Mouse (Mus musculus) midbrain, embryonic 11.5 days (tissue): Measurements from ENCODE around the gene Nckap1l. TPM values are rescaled to one million over a fixed set of nuclear protein-coding genes. Genes with fewer than 3 reads are reported as not detected.

Experiments used
- ATAC-seq: fragments of 200-750 bp; cut with Nextera tagmentation; 2 replicates; pipeline ENCODE4 v1.8.0; 2017; ENCODE audit warnings: moderate TSS enrichment, moderate library complexity; ENCODE audit not compliant: low FRiP score
- DNase-seq: peaks from one replicate; pipeline ENCODE4 v3.0.0; 2015; ENCODE audit warnings: low spot score; ENCODE audit errors: missing footprints
- H3K27ac ChIP-seq: fragments of 300-500 bp; sonication (generic); 2 replicates; pipeline ENCODE4 v1.5.1; 2014; ENCODE audit warnings: low read depth, low read length
- H3K27me3 ChIP-seq: fragments of 300-500 bp; sonication (generic); 2 replicates; pipeline ENCODE4 v1.6.1; 2014; ENCODE audit warnings: mild to moderate bottlenecking, low read length, moderate library complexity, mixed read lengths; ENCODE audit not compliant: control insufficient read depth, insufficient read depth
- H3K36me3 ChIP-seq: fragments of 300-500 bp; sonication (generic); 2 replicates; pipeline ENCODE4 v1.6.1; 2014; ENCODE audit warnings: mild to moderate bottlenecking, low read length, moderate library complexity, mixed read lengths; ENCODE audit not compliant: control insufficient read depth, insufficient read depth
- H3K4me1 ChIP-seq: fragments of 300-500 bp; sonication (generic); 2 replicates; pipeline ENCODE4 v1.6.1; 2014; ENCODE audit warnings: low read length; ENCODE audit not compliant: control insufficient read depth, insufficient read depth
- H3K4me2 ChIP-seq: fragments of 300-500 bp; sonication (generic); 2 replicates; pipeline ENCODE4 v1.6.1; 2014; ENCODE audit warnings: mild to moderate bottlenecking, moderate library complexity
- H3K4me3 ChIP-seq: fragments of 300-500 bp; sonication (generic); 2 replicates; pipeline ENCODE4 v1.5.1; 2014; ENCODE audit warnings: low read depth, low read length
- H3K9ac ChIP-seq: fragments of 300-500 bp; sonication (generic); 2 replicates; pipeline ENCODE4 v1.6.1; 2014; ENCODE audit warnings: low read length
- H3K9me3 ChIP-seq: fragments of 300-500 bp; sonication (generic); 2 replicates; pipeline ENCODE4 v1.6.1; 2016; ENCODE audit warnings: low read length; ENCODE audit not compliant: control insufficient read depth
- WGBS: fragments of 180-500 bp; shearing (Covaris S2); extraction: QIAGEN DNeasy Blood & Tissue Kit; methylation state at CpG from one replicate; pipeline ENCODE4 v1.1.7; 2014; 5-methylcytosine and 5-hydroxymethylcytosine counted together
- polyA plus RNA-seq: library from polyadenylated mRNA; unstranded; fragments of >200 nt; fragmentation: Nextera tagmentation; extraction: Ambion mirVana; gene quantifications from 2 replicates; pipeline ENCODE4 v1.2.1, GENCODE M21; 2014

The Nckap1l gene
- polyA plus RNA-seq, 1 experiment from 2014 or later = 2.7 TPM

GRCm38 (mm10) chr15:103523156-103523555 is 69.6 kb downstream of the Nckap1l start:
- H3K36me3 ChIP-seq = peaks cover 10% of the 10 kb centered on the region
- H3K9ac ChIP-seq = no peak overlapping the region
- 41% methylated on average over 3 of the region's 3 CpGs for WGBS
- no peak overlapping the region for H3K4me3 ChIP-seq
- H3K27ac ChIP-seq = no peak overlapping the region; the same call in 1 of the 2 replicates
- no peaks in the 10 kb centered on the region for H3K9me3 ChIP-seq
- DNase-seq (no peak), ATAC-seq (no peak)
- no peak overlapping the region for H3K4me2 ChIP-seq
- H3K27me3 ChIP-seq = no peaks in the 10 kb centered on the region
- H3K4me1 ChIP-seq = peaks cover 40% of the 10 kb centered on the region

DNA sequence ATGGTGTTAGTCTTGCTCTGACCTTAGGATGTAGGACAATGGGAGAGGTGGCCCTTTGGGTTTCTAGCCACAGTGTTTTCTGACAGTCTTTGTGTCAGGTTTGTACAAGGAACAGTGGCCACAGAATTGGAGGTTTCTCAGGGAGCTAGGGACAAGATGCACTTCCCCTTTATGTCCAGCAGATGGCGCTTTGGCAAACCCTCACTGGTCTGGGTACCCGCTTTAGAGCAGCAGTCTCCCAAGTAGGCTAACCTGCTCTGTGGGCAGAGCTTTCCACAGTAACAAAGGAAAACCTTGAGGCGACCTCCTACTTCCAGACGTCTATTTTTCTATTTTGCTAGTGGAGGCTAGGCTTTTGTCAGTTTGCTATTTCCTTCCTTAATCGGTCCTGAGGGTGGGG is 76.8 kb downstream of the Nckap1l start:
- Histone ChIP-seq H3K27me3 (no peaks in the 10 kb centered on the region), H3K36me3 (peaks cover 6% of the 10 kb centered on the region), H3K27ac (peak overlapping the region; percentile 4; the same call in 1 of the 2 replicates), H3K4me1 (no peaks in the 10 kb centered on the region), H3K9ac (no peak overlapping the region), H3K4me2 (no peak overlapping the region), H3K9me3 (no peaks in the 10 kb centered on the region), H3K4me3 (no peak overlapping the region)
- ATAC-seq (peak; percentile 84), DNase-seq (peak; percentile 96)
- WGBS = 7% methylated on average over 5 of the region's 5 CpGs

GRCm38 (mm10) chr15:103534054-103534620 is 80.5 kb downstream of the Nckap1l start:
- H3K4me1 ChIP-seq = peaks cover 14% of the 10 kb centered on the region
- no peak for DNase-seq

DNA sequence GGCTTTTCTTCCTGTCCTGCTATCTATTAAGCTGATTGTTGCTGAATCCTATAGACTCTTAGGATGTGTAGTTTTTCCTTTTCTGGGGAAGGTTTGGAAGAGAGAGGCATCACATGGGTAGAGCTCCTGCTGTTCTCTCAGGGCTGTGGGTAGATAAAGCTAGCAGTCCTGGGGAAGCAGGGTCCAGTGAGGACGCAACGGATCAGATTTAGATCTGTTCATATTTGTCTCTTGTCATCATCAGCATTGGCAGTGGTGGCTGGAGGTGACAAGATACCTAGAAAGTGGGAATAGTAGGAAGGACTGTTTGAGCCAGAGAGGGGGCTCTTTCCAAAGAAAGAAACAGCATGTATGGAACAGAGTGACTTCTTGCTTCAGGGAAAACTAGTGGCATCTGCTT is 81.4 kb downstream of the Nckap1l start:
- H3K4me2 ChIP-seq = no peak overlapping the region
- 82% methylated on average over 2 of the region's 2 CpGs for WGBS

More at GRCm38 (mm10) chr15:103534054-103534620, 80.5 kb downstream of the Nckap1l start:
- no peak overlapping the region for H3K27ac ChIP-seq
- 85% methylated on average over 7 of the region's 7 CpGs for WGBS
- H3K36me3 ChIP-seq = no peaks in the 10 kb centered on the region
- no peak for ATAC-seq
- H3K9ac ChIP-seq = no peak overlapping the region
- H3K9me3 ChIP-seq = no peaks in the 10 kb centered on the region
- no peak overlapping the region for H3K4me3 ChIP-seq
- H3K27me3 ChIP-seq = no peaks in the 10 kb centered on the region
- H3K4me2 ChIP-seq = no peak overlapping the region

DNA sequence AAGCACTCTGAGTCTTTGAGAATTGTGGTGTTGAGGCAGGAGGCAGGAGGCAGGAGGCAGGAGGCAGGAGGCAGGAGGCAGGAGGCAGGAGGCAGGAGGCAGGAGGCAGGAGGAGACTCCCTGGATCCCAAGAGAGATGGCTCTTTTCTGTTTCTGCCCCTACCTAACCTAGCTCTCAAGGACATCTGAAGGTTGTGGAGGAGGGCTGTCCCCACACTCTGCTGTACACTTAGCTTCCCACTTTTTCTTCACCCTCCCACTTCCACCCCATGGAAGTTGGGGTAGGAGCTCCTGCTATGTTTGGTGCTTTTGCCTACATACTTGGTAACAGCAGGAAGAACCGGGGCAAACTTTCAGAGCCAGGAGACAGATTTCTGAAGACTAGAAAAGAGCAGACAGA is 82.2 kb downstream of the Nckap1l start:
- Histone ChIP-seq H3K27me3 (no peaks in the 10 kb centered on the region), H3K9me3 (no peaks in the 10 kb centered on the region), H3K36me3 (no peaks in the 10 kb centered on the region), H3K9ac (no peak overlapping the region), H3K4me3 (no peak overlapping the region), H3K4me2 (no peak overlapping the region), H3K4me1 (peaks cover 14% of the 10 kb centered on the region), H3K27ac (no peak overlapping the region)
- DNase-seq (no peak), ATAC-seq (no peak)
- WGBS = 64% methylated on average over 1 of the region's 1 CpGs

More for the DNA sequence above, 81.4 kb downstream of the Nckap1l start:
- no peak for DNase-seq
- no peak overlapping the region for H3K27ac ChIP-seq
- H3K9ac ChIP-seq = no peak overlapping the region
- no peak for ATAC-seq
- H3K4me3 ChIP-seq = no peak overlapping the region
- no peaks in the 10 kb centered on the region for H3K27me3 ChIP-seq
- no peaks in the 10 kb centered on the region for H3K36me3 ChIP-seq
- peaks cover 14% of the 10 kb centered on the region for H3K4me1 ChIP-seq
- no peaks in the 10 kb centered on the region for H3K9me3 ChIP-seq

DNA sequence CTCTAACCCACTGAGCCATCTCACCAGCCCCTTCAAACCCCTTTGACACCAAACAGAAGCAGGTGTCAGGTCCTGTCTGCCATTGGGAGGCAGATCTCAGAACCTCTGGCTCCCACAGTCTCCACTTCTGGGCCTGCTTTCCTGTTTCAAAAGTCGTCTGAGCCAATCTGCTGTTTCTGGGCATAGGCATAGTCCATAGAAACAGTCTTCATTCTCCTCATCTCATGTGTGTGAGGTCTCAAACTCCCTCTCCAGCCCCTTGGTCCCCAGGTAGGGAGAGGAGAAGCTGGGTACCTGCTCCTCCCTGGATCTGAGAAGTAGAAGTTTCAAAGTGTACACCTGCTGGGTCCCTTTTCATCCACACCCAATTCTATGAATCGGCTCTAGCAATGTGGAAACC is 82.9 kb downstream of the Nckap1l start:
- H3K4me3 ChIP-seq = peak overlapping the region; percentile 68; the same call in 1 of the 2 replicates
- H3K9ac ChIP-seq = no peak overlapping the region; the same call in 1 of the 2 replicates
- H3K9me3 ChIP-seq = no peaks in the 10 kb centered on the region
- peaks cover 14% of the 10 kb centered on the region for H3K4me1 ChIP-seq
- no peaks in the 10 kb centered on the region for H3K27me3 ChIP-seq
- H3K4me2 ChIP-seq = peak overlapping the region; percentile 95
- no peak for DNase-seq
- H3K27ac ChIP-seq = no peak overlapping the region
- whole genome bisulfite sequencing = 18% methylated on average over 2 of the region's 2 CpGs
- no peaks in the 10 kb centered on the region for H3K36me3 ChIP-seq
- ATAC-seq = no peak

DNA sequence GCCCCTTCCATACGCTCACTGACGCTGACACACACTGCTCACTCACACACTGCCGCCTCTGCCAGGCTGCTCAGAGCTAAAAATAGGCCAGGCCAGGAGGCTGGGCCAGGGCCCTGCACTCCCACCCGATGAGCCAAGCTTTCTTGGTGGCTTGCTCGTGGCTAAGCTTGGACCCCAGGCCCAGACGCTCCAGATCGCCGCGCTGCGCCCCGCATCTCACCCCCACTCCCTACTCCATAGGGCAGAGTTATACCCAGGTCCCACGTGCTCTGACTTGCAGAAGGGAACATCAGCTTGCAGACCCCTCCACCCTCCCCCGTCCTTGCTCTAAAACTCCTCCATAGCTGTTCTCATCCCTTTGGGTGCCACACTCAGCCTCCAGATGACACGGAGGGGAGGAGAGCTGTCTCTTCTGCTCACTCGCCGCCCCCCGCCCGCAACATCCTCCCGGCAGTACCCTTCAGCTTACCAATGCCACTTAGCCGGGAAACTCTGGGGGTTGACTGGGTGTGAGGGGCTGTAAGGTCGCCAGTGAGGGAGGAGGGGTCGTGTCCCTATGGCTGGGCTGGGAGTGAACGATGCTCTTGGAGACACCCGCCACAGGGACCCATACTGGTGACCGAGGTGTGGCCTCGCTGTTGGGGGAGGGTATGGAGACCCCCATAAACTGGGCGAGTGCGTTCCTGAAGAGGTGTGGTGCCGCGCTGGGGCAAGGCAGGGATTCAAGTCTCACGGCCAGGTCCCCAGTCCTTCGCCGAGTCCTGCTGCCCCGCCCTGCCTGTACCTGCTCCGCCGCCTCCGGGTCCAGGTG is 83.6 kb downstream of the Nckap1l start:
- H3K27me3 ChIP-seq = no peaks in the 10 kb centered on the region
- peak overlapping the region; percentile 72 for H3K9ac ChIP-seq
- H3K4me3 ChIP-seq = peak overlapping the region; percentile 68
- H3K4me1 ChIP-seq = peaks cover 14% of the 10 kb centered on the region
- ATAC-seq (peak; percentile 62), DNase-seq (peak; percentile 91)
- WGBS = under 1% methylated on average over 37 of the region's 37 CpGs
- H3K36me3 ChIP-seq = no peaks in the 10 kb centered on the region
- no peak overlapping the region for H3K27ac ChIP-seq
- no peaks in the 10 kb centered on the region for H3K9me3 ChIP-seq
- H3K4me2 ChIP-seq = peak overlapping the region; percentile 95

DNA sequence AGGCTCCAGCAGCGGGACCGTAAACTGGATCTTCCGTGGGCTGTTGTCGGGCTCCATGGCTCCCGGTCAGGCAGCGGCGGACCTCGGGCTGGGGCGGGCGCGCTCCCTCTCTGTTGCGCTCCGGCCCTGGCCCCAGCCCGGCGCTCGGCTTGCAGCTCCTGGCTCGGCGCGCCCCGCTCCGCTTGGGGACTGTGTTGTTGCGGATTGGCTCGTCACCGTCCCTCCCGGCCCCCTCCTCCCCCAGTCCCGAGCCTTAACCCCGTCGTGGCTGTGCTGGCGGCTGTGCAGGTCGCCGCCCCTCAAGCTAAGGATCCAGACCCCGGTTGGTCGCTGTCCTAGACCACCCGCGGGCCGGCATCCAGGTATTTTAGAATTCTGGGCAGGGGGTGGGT is 84.2 kb downstream of the Nckap1l start, which contains the start of gene Ppp1r1a:
TSS of gene Ppp1r1a (minus strand) at position 182 of the 392 bp plus-strand sequence.
- Histone ChIP-seq H3K27me3 (no peaks in the 10 kb centered on the region), H3K27ac (no peak within 1 kb of the TSS), H3K9ac (peak within 1 kb of the TSS; percentile 72), H3K9me3 (no peaks in the 10 kb centered on the region), H3K4me2 (peak within 1 kb of the TSS; percentile 95), H3K4me1 (peaks cover 14% of the 10 kb centered on the region), H3K36me3 (no peaks in the 10 kb centered on the region), H3K4me3 (peak within 1 kb of the TSS; percentile 68)
- WGBS = under 1% methylated on average over 36 of the region's 36 CpGs
- ATAC-seq = peak; percentile 91
- peak; percentile 93 for DNase-seq

- Histone ChIP-seq H3K4me1 (peaks cover 14% of the 10 kb centered on the region), H3K4me2 (no peak overlapping the region), H3K27ac (no peak overlapping the region), H3K36me3 (no peaks in the 10 kb centered on the region), H3K9ac (no peak overlapping the region), H3K27me3 (no peaks in the 10 kb centered on the region), H3K9me3 (no peaks in the 10 kb centered on the region), H3K4me3 (no peak overlapping the region)
- 50% methylated on average over 2 of the region's 2 CpGs for WGBS
- DNase-seq (no peak), ATAC-seq (no peak)
These were observed 85.7 kb downstream of the Nckap1l start for GRCm38 (mm10) chr15:103539259-103539658.
